Mouse (Mus musculus): ENCODE measurements around the gene Hk1.

The Hk1 gene

GRCm38 (mm10) chr10:62225839-62226238 is 153.9 kb downstream of the Hk1 start:
- no peak for DNase-seq (ENCODE audit: extremely low spot score, low read depth, low spot score)

GRCm38 (mm10) chr10:62224231-62224630 is 155.5 kb downstream of the Hk1 start:
- no peak for DNase-seq (ENCODE audit: extremely low spot score, low read depth, low spot score)

- DNase-seq (ENCODE audit: extremely low spot score, low read depth, low spot score), result no peak
Observed at GRCm38 (mm10) chr10:62222777-62223176, 156.9 kb downstream of the Hk1 start.

- DNase-seq (ENCODE audit: extremely low spot score, low read depth, low spot score), result no peak
Observed at GRCm38 (mm10) chr10:62221647-62222046, 158.1 kb downstream of the Hk1 start.

- no peak for DNase-seq (ENCODE audit: extremely low spot score, low read depth, low spot score)
Observed at GRCm38 (mm10) chr10:62220732-62221514, 158.8 kb downstream of the Hk1 start.

Measured in hindlimb bud, embryonic 11.5 days (tissue).